Mouse (Mus musculus): ENCODE results near the gene Prox1. TPM values are rescaled to one million over a fixed set of nuclear protein-coding genes. Genes with fewer than 3 reads are reported as not detected.

Prox1 gene
- total RNA-seq, 1 experiment: 0.18 TPM

DNA sequence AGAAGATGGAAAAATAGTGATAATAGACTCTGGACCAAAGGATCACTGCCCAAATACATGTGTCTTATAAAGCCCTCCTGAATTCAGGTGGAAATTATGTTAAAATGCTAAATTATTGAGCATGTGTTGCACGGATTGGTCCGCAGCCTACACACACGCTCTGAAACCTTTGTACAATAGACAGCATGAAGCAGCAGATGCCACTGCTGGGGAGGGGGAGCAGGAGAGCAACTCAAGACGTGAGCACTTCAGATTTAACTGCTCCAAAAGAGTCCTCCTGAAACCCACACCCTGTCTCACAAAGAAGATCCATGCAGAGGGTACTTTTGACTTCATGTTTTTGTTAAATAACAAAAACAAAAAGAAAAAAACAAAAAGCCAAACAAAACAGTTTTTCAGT lies 5.0 kb downstream of the Prox1 start:
- Histone ChIP-seq H3K9me3 (ENCODE audit: control insufficient read depth, insufficient read depth, low read depth, low read length) (no peaks in the 10 kb centered on the region), H3K36me3 (ENCODE audit: control insufficient read depth, insufficient read depth, low read length, poor library complexity, severe bottlenecking) (no peaks in the 10 kb centered on the region), H3K4me3 (ENCODE audit: insufficient read depth in 1 of 2, low read depth in 1 of 2, low read length in 2 of 2, poor library complexity in 1 of 2, severe bottlenecking in 1 of 2) (no peak overlapping the region), H3K4me1 (ENCODE audit: control insufficient read depth in 2 of 2, insufficient read depth in 2 of 2, low read length in 2 of 2, poor library complexity in 1 of 2) (peaks cover 0 to 2% of the 10 kb centered on the region in 2 experiments; a peak in 1 of 4 replicates), H3K9ac (ENCODE audit: insufficient read depth, low read depth, low read length, poor library complexity, severe bottlenecking) (no peak overlapping the region), H3K27ac (ENCODE audit: insufficient read depth, low read depth, low read length, poor library complexity, severe bottlenecking) (no peak overlapping the region)
- no peak for DNase-seq (ENCODE audit: low read depth, low spot score)
- in situ Hi-C loops (cut with MboI; ENCODE audit: low sequenced_read_pairs in 2 of 2, unreplicated experiment in 2 of 2): loop anchor here in 1 of 2 experiments (25.0 kb wide), 1 partner anchor 428 kb away; the partner anchor contains the start of gene Ptpn14
- TF ChIP-seq HCFC1 (IDR thresholded peaks at IDR 0.05; ENCODE audit: borderline replicate concordance, insufficient read depth, low read length): no peak
- TF ChIP-seq MAFK (IDR thresholded peaks at IDR 0.05; ENCODE audit: insufficient read depth, low read depth, low read length): no peak
- TF ChIP-seq CHD2 (IDR thresholded peaks at IDR 0.05; ENCODE audit: low read depth, low read length): no peak
- no peak for TF ChIP-seq ZC3H11A (IDR thresholded peaks at IDR 0.05; ENCODE audit: borderline replicate concordance, low read depth, low read length)
- no peak for TF ChIP-seq ZNF384 (IDR thresholded peaks at IDR 0.05; ENCODE audit: low read depth, low read length)

GRCm38 (mm10) chr1:190163471-190163870 lies 7.0 kb downstream of the Prox1 start:
- no peak overlapping the region for H3K9ac ChIP-seq (ENCODE audit: insufficient read depth, low read depth, low read length, poor library complexity, severe bottlenecking)
- H3K4me1 ChIP-seq (ENCODE audit: control insufficient read depth in 2 of 2, insufficient read depth in 2 of 2, low read length in 2 of 2, poor library complexity in 1 of 2): no peaks in the 10 kb centered on the region; a peak in 1 of 4 replicates
- H3K36me3 ChIP-seq (ENCODE audit: control insufficient read depth, insufficient read depth, low read length, poor library complexity, severe bottlenecking): no peaks in the 10 kb centered on the region
- no peak overlapping the region for H3K4me3 ChIP-seq (ENCODE audit: insufficient read depth in 1 of 2, low read depth in 1 of 2, low read length in 2 of 2, poor library complexity in 1 of 2, severe bottlenecking in 1 of 2)
- H3K27ac ChIP-seq (ENCODE audit: insufficient read depth, low read depth, low read length, poor library complexity, severe bottlenecking): no peak overlapping the region
- no peak for TF ChIP-seq MAFK (IDR thresholded peaks at IDR 0.05; ENCODE audit: insufficient read depth, low read depth, low read length)
- TF ChIP-seq ZNF384 (IDR thresholded peaks at IDR 0.05; ENCODE audit: low read depth, low read length): no peak
- TF ChIP-seq CHD2 (IDR thresholded peaks at IDR 0.05; ENCODE audit: low read depth, low read length): no peak
- TF ChIP-seq ZC3H11A (IDR thresholded peaks at IDR 0.05; ENCODE audit: borderline replicate concordance, low read depth, low read length): no peak
- no peak for TF ChIP-seq HCFC1 (IDR thresholded peaks at IDR 0.05; ENCODE audit: borderline replicate concordance, insufficient read depth, low read length)
- H3K9me3 ChIP-seq (ENCODE audit: control insufficient read depth, insufficient read depth, low read depth, low read length): no peaks in the 10 kb centered on the region
- no peak for DNase-seq (ENCODE audit: low read depth, low spot score)
- in situ Hi-C loops (cut with MboI; ENCODE audit: low sequenced_read_pairs in 2 of 2, unreplicated experiment in 2 of 2): loop anchor here in 1 of 2 experiments (25.0 kb wide), 1 partner anchor 426 kb away; the partner anchor contains the start of gene Ptpn14

GRCm38 (mm10) chr1:190161708-190162465 lies 8.6 kb downstream of the Prox1 start:
- H3K9ac ChIP-seq (ENCODE audit: insufficient read depth, low read depth, low read length, poor library complexity, severe bottlenecking): no peak overlapping the region
- in situ Hi-C loops (cut with MboI; ENCODE audit: low sequenced_read_pairs in 2 of 2, unreplicated experiment in 2 of 2): loop anchor here in 1 of 2 experiments (25.0 kb wide), 1 partner anchor 425 kb away; the partner anchor contains the start of gene Ptpn14
- no peak overlapping the region for H3K27ac ChIP-seq (ENCODE audit: insufficient read depth, low read depth, low read length, poor library complexity, severe bottlenecking)
- no peaks in the 10 kb centered on the region for H3K4me1 ChIP-seq (ENCODE audit: control insufficient read depth in 2 of 2, insufficient read depth in 2 of 2, low read length in 2 of 2, poor library complexity in 1 of 2)
- no peaks in the 10 kb centered on the region for H3K9me3 ChIP-seq (ENCODE audit: control insufficient read depth, insufficient read depth, low read depth, low read length)
- TF ChIP-seq CHD2 (IDR thresholded peaks at IDR 0.05; ENCODE audit: low read depth, low read length): no peak
- no peak for TF ChIP-seq ZNF384 (IDR thresholded peaks at IDR 0.05; ENCODE audit: low read depth, low read length)
- no peak for TF ChIP-seq MAFK (IDR thresholded peaks at IDR 0.05; ENCODE audit: insufficient read depth, low read depth, low read length)
- TF ChIP-seq ZC3H11A (IDR thresholded peaks at IDR 0.05; ENCODE audit: borderline replicate concordance, low read depth, low read length): no peak
- TF ChIP-seq HCFC1 (IDR thresholded peaks at IDR 0.05; ENCODE audit: borderline replicate concordance, insufficient read depth, low read length): no peak
- no peaks in the 10 kb centered on the region for H3K36me3 ChIP-seq (ENCODE audit: control insufficient read depth, insufficient read depth, low read length, poor library complexity, severe bottlenecking)
- no peak for DNase-seq (ENCODE audit: low read depth, low spot score)
- H3K4me3 ChIP-seq (ENCODE audit: insufficient read depth in 1 of 2, low read depth in 1 of 2, low read length in 2 of 2, poor library complexity in 1 of 2, severe bottlenecking in 1 of 2): no peak overlapping the region

DNA sequence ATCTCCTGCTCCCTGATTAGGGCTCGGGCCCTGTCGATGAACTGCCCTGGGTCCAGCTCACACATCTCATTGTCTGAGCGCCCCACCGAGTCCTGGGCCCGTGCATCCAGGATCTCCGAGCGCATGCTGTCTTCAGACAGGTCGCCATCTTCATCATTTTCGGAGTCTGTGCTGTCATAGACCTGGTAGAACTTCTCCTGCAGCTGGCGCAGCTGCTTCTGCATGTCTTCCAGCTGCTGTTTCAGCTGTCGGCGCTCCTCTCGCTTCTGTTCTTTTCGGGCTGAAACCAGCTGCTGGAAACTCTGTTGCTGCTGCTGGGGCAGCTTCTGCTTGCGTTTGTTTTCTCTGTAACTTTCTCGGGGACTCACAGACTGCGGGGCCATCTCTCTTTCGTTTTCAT lies 9.2 kb downstream of the Prox1 start:
- Histone ChIP-seq H3K4me1 (ENCODE audit: control insufficient read depth in 2 of 2, insufficient read depth in 2 of 2, low read length in 2 of 2, poor library complexity in 1 of 2) (no peaks in the 10 kb centered on the region), H3K27ac (ENCODE audit: insufficient read depth, low read depth, low read length, poor library complexity, severe bottlenecking) (no peak overlapping the region), H3K9ac (ENCODE audit: insufficient read depth, low read depth, low read length, poor library complexity, severe bottlenecking) (no peak overlapping the region), H3K4me3 (ENCODE audit: insufficient read depth in 1 of 2, low read depth in 1 of 2, low read length in 2 of 2, poor library complexity in 1 of 2, severe bottlenecking in 1 of 2) (no peak overlapping the region), H3K9me3 (ENCODE audit: control insufficient read depth, insufficient read depth, low read depth, low read length) (no peaks in the 10 kb centered on the region), H3K36me3 (ENCODE audit: control insufficient read depth, insufficient read depth, low read length, poor library complexity, severe bottlenecking) (no peaks in the 10 kb centered on the region)
- in situ Hi-C loops (cut with MboI; ENCODE audit: low sequenced_read_pairs in 2 of 2, unreplicated experiment in 2 of 2): loop anchor here in 1 of 2 experiments (25.0 kb wide), 1 partner anchor 424 kb away; the partner anchor contains the start of gene Ptpn14
- DNase-seq (ENCODE audit: low read depth, low spot score): no peak
- no peak for TF ChIP-seq HCFC1 (IDR thresholded peaks at IDR 0.05; ENCODE audit: borderline replicate concordance, insufficient read depth, low read length)
- no peak for TF ChIP-seq MAFK (IDR thresholded peaks at IDR 0.05; ENCODE audit: insufficient read depth, low read depth, low read length)
- no peak for TF ChIP-seq ZC3H11A (IDR thresholded peaks at IDR 0.05; ENCODE audit: borderline replicate concordance, low read depth, low read length)
- no peak for TF ChIP-seq CHD2 (IDR thresholded peaks at IDR 0.05; ENCODE audit: low read depth, low read length)
- TF ChIP-seq ZNF384 (IDR thresholded peaks at IDR 0.05; ENCODE audit: low read depth, low read length): no peak
